Mouse (Mus musculus): ENCODE results near the gene Krt80. TPM values are rescaled to one million over a fixed set of nuclear protein-coding genes. Genes with fewer than 3 reads are reported as not detected.

The Krt80 gene
- polyA plus RNA-seq, 1 experiment: 3.8 TPM

DNA sequence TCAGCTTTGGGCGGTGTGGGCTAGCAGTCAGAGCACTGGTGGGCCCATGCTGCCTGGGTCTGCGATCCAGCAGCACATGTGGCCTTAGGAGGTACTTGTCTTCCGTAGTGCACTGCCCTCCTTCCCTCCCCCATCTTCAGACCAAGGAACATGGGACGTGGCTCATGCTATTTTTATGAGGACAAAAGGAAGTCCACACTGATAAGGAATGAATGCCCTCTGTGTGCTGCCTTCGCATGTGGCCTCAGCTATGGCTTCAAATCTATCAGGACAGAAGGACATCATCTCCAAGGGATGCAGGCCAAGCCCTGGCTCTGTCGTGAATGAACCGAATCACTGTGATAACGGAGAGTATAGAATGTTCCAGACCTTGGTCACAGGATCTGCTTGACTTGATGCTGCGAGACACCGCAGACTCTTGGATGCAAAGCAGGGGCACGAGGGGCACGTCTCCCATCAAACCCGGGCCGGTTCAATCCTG lies 70.4 kb downstream of the Krt80 start:
- no peak for TF ChIP-seq CTCF (IDR thresholded peaks at IDR 0.05; ENCODE audit: borderline replicate concordance, control insufficient read depth, extremely low read depth, insufficient read depth, low read length, poor library complexity)
- no peak for TF ChIP-seq POLR2A (IDR thresholded peaks at IDR 0.05; ENCODE audit: control insufficient read depth, extremely low read depth, insufficient read depth, low read length, poor library complexity)
- DNase-seq: no peak
- H3K36me3 ChIP-seq (ENCODE audit: control insufficient read depth, insufficient read depth, low read length): no peaks in the 10 kb centered on the region
- no peak overlapping the region for H3K4me3 ChIP-seq (ENCODE audit: control insufficient read depth, insufficient read depth, low read length)
- WGBS: 94% methylated on average over 14 of the region's 14 CpGs
- H3K4me1 ChIP-seq (replicated peaks; ENCODE audit: control insufficient read depth, insufficient read depth, low read length): peaks cover 8% of the 10 kb centered on the region
- no peak overlapping the region for H3K27ac ChIP-seq (ENCODE audit: control insufficient read depth, insufficient read depth, low read length)
- H3K27me3 ChIP-seq (ENCODE audit: control insufficient read depth, insufficient read depth, low read length): no peaks in the 10 kb centered on the region

DNA sequence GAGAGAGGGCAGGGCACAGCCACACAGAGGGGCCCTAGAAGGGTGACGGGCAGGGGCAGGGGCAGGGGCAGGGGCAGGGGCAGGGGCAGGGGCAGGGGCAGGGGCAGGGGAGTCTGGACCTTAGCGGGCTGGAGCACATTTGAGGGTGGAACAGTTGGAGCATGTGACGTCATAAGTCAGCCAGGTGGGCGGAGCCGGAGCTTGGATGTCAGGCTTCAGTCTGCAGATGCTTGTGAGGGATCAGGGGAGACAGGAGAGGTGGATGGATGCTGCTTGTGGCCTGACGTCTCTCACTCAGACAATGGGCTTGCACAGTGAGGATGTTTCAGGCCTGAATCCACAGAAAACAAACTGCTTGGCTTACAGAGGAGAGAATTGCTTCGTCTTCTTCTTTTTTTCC lies 71.4 kb downstream of the Krt80 start:
- Histone ChIP-seq H3K36me3 (ENCODE audit: control insufficient read depth, insufficient read depth, low read length) (no peaks in the 10 kb centered on the region), H3K27ac (ENCODE audit: control insufficient read depth, insufficient read depth, low read length) (no peak overlapping the region), H3K4me3 (ENCODE audit: control insufficient read depth, insufficient read depth, low read length) (no peak overlapping the region), H3K4me1 (replicated peaks; ENCODE audit: control insufficient read depth, insufficient read depth, low read length) (peaks cover 8% of the 10 kb centered on the region), H3K27me3 (ENCODE audit: control insufficient read depth, insufficient read depth, low read length) (no peaks in the 10 kb centered on the region)
- TF ChIP-seq POLR2A (IDR thresholded peaks at IDR 0.05; ENCODE audit: control insufficient read depth, extremely low read depth, insufficient read depth, low read length, poor library complexity) (no peak), CTCF (IDR thresholded peaks at IDR 0.05; ENCODE audit: borderline replicate concordance, control insufficient read depth, extremely low read depth, insufficient read depth, low read length, poor library complexity) (no peak)
- WGBS: 40% methylated on average over 7 of the region's 7 CpGs
- DNase-seq: no peak

DNA sequence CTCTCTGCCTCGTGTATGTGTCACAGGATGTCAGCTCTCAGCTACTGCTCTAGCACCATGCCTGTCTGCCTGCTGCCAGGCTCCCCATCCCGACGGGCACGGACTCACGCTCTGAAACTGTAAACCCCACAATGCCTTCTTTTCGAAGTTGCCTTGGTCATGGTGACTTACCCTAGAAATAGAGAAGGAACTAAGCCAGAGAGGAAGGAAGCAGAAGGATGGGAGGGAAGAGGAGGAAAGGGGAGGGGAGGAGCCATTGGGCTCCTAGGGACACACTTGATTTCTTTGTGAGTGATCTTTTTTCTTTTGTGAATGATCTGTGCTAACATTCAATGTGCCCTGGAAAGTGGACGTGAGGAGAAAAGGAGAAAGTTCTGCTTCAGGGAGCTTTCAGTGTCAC lies 72.0 kb downstream of the Krt80 start:
- TF ChIP-seq POLR2A (IDR thresholded peaks at IDR 0.05; ENCODE audit: control insufficient read depth, extremely low read depth, insufficient read depth, low read length, poor library complexity) (no peak), CTCF (IDR thresholded peaks at IDR 0.05; ENCODE audit: borderline replicate concordance, control insufficient read depth, extremely low read depth, insufficient read depth, low read length, poor library complexity) (no peak)
- H3K4me1 ChIP-seq (replicated peaks; ENCODE audit: control insufficient read depth, insufficient read depth, low read length): peaks cover 8% of the 10 kb centered on the region
- no peaks in the 10 kb centered on the region for H3K27me3 ChIP-seq (ENCODE audit: control insufficient read depth, insufficient read depth, low read length)
- no peak overlapping the region for H3K27ac ChIP-seq (ENCODE audit: control insufficient read depth, insufficient read depth, low read length)
- DNase-seq: no peak
- WGBS: 17% methylated on average over 7 of the region's 7 CpGs
- no peak overlapping the region for H3K4me3 ChIP-seq (ENCODE audit: control insufficient read depth, insufficient read depth, low read length)
- H3K36me3 ChIP-seq (ENCODE audit: control insufficient read depth, insufficient read depth, low read length): no peaks in the 10 kb centered on the region

Other genes starting within 250 kb of the Krt80 start
- 27.2 and 34.2 TPM in 2 replicates for gene Acvrl1, start 241.6 kb downstream of the Krt80 start, polyA plus RNA-seq (2012; rRNA removed)
- 34.9 and 35.3 TPM in 2 replicates for gene Acvr1b, start 196.1 kb downstream of the Krt80 start, polyA plus RNA-seq (2012; rRNA removed)
- 10.2 and 15.4 TPM in 2 replicates for gene Grasp, start 146.0 kb downstream of the Krt80 start, polyA plus RNA-seq (2012; rRNA removed)
- 164 TPM in 2 replicates for gene Nr4a1, start 115.9 kb downstream of the Krt80 start, polyA plus RNA-seq (2012; rRNA removed)
- 68.5 and 75.2 TPM in 2 replicates for gene Atg101, start 85.9 kb downstream of the Krt80 start, polyA plus RNA-seq (2012; rRNA removed)
- 0.55 and 0.88 TPM in 2 replicates for gene 6030408B16Rik, start 77.0 kb downstream of the Krt80 start, polyA plus RNA-seq (2012; rRNA removed)
- 20.8 and 28.3 TPM in 2 replicates for gene Krt7, start 40.9 kb upstream of the Krt80 start, polyA plus RNA-seq (2012; rRNA removed)
- 0.57 and 0.77 TPM in 2 replicates for gene Krt87, start 68.6 kb upstream of the Krt80 start, polyA plus RNA-seq (2012; rRNA removed)
- not detected in 2 replicates for gene Krt88, start 77.6 kb upstream of the Krt80 start, polyA plus RNA-seq (2012; rRNA removed)
- 0.56 and 0.66 TPM in 2 replicates for gene Krt81, start 93.6 kb upstream of the Krt80 start, polyA plus RNA-seq (2012; rRNA removed)
- gene Krt86, start 103.3 kb upstream of the Krt80 start, polyA plus RNA-seq (2012; rRNA removed): 0.18 and 0.35 TPM in 2 replicates
- 0.92 and 1.8 TPM in 2 replicates for gene Krt83, start 121.3 kb upstream of the Krt80 start, polyA plus RNA-seq (2012; rRNA removed)
- gene Gm49425, start 147.1 kb upstream of the Krt80 start, polyA plus RNA-seq (2012; rRNA removed): 0.17 and 0.24 TPM in 2 replicates
- gene Krt84, start 162.7 kb upstream of the Krt80 start, polyA plus RNA-seq (2012; rRNA removed): 2.2 and 2.9 TPM in 2 replicates
- gene Krt82, start 180.5 kb upstream of the Krt80 start, polyA plus RNA-seq (2012; rRNA removed): 0.05 and 0.13 TPM in 2 replicates
- 0.09 and 0.16 TPM in 2 replicates for gene Krt90, start 192.8 kb upstream of the Krt80 start, polyA plus RNA-seq (2012; rRNA removed)
- 0.49 and 0.82 TPM in 2 replicates for gene Krt75, start 203.7 kb upstream of the Krt80 start, polyA plus RNA-seq (2012; rRNA removed)

Measured in thymus, adult 2 months (tissue).